Mouse (Mus musculus) layer of hippocampus, adult 18-20 months (tissue): Measurements from ENCODE around the gene Kpna7. TPM values are rescaled to one million over a fixed set of nuclear protein-coding genes. Genes with fewer than 3 reads are reported as not detected.
"Not testable (repeated sequence)": the region's sequence is repeated elsewhere in the genome, so short reads cannot be mapped to it uniquely, and the experiment has no call there.

Source experiments
- DNase-seq, 2 experiments: peaks; one replicate each; pipeline ENCODE4 v3.0.0; 2022; ENCODE audit warnings: low spot score in 2 of 2
- total RNA-seq, 2 experiments: library from RNA; stranded (reverse); gene quantifications; 2 replicates each; pipeline ENCODE4 v1.2.3; 2021

Gene Kpna7
- total RNA-seq, 2 experiments from 2014 or later, result not detected

- DNase-seq, result peak in 1 of 2 experiments; percentile 64
Observed at GRCm38 (mm10) chr5:145104328-145104727, 20.5 kb upstream of the Kpna7 start.

GRCm38 (mm10) chr5:145102706-145103105 is 18.9 kb upstream of the Kpna7 start:
- no peak for DNase-seq

- DNase-seq, result not testable (repeated sequence)
Observed at GRCm38 (mm10) chr5:145101451-145101850, 17.6 kb upstream of the Kpna7 start.

- no peak for DNase-seq
Observed at GRCm38 (mm10) chr5:145100960-145101359, 17.1 kb upstream of the Kpna7 start.

GRCm38 (mm10) chr5:145098340-145098821 is 14.6 kb upstream of the Kpna7 start:
- no peak for DNase-seq

GRCm38 (mm10) chr5:145096195-145096594 is 12.4 kb upstream of the Kpna7 start:
- no peak for DNase-seq

GRCm38 (mm10) chr5:145089878-145090277 is 6.0 kb upstream of the Kpna7 start:
- DNase-seq, result no peak

GRCm38 (mm10) chr5:145088186-145088585 is 4.4 kb upstream of the Kpna7 start:
- no peak for DNase-seq

GRCm38 (mm10) chr5:145084822-145085221 is 992 bp upstream of the Kpna7 start:
- DNase-seq, result no peak

GRCm38 (mm10) chr5:145083201-145083600 is 629 bp downstream of the Kpna7 start:
- not testable (repeated sequence) for DNase-seq

GRCm38 (mm10) chr5:145081866-145082613 is 1.8 kb downstream of the Kpna7 start:
- no peak for DNase-seq

GRCm38 (mm10) chr5:145075081-145075480 is 8.7 kb downstream of the Kpna7 start:
- no peak for DNase-seq

- DNase-seq, result no peak
Observed at GRCm38 (mm10) chr5:145071342-145071741, 12.5 kb downstream of the Kpna7 start.

- peak; percentile 55 to 87 for DNase-seq
Observed at GRCm38 (mm10) chr5:145069707-145070106, 14.1 kb downstream of the Kpna7 start.

GRCm38 (mm10) chr5:145068863-145069262 is 15.0 kb downstream of the Kpna7 start:
- no peak for DNase-seq

GRCm38 (mm10) chr5:145064765-145065340 is 19.0 kb downstream of the Kpna7 start:
- DNase-seq, result no peak

GRCm38 (mm10) chr5:145059524-145059923 is 24.3 kb downstream of the Kpna7 start:
- no peak for DNase-seq

GRCm38 (mm10) chr5:145058722-145059121 is 25.1 kb downstream of the Kpna7 start:
- DNase-seq, result no peak

GRCm38 (mm10) chr5:145057907-145058306 is 25.9 kb downstream of the Kpna7 start:
- no peak for DNase-seq

GRCm38 (mm10) chr5:145054187-145054586 is 29.6 kb downstream of the Kpna7 start:
- not testable (repeated sequence) for DNase-seq

GRCm38 (mm10) chr5:145042690-145043089 is 41.1 kb downstream of the Kpna7 start, which contains the start of gene 1700018F24Rik:
1700018F24Rik (plus strand) TSS chr5:145042990.
- not testable (repeated sequence) for DNase-seq

- DNase-seq, result no peak
Observed at GRCm38 (mm10) chr5:145041628-145042027, 42.2 kb downstream of the Kpna7 start.
